Mouse (Mus musculus) layer of hippocampus, adult 8-10 months (tissue): ENCODE measurements around the gene Gapdhs. TPM values are rescaled to one million over a fixed set of nuclear protein-coding genes. Genes with fewer than 3 reads are reported as not detected.
A peak's percentile ranks its signal among the peaks of the same experiment; 100 is the strongest.
"Not testable (repeated sequence)": the region's sequence is repeated elsewhere in the genome, so short reads cannot be mapped to it uniquely, and the experiment has no call there.

Source experiments
- DNase-seq, 2 experiments: peaks; one replicate each; pipeline ENCODE4 v3.0.0; 2022; ENCODE audit warnings: low spot score in 2 of 2
- total RNA-seq, 4 experiments: library from RNA; stranded (reverse); gene quantifications; 2 replicates each; pipeline ENCODE4 v1.2.4; 2022

The Gapdhs gene
- total RNA-seq = not detected

DNA sequence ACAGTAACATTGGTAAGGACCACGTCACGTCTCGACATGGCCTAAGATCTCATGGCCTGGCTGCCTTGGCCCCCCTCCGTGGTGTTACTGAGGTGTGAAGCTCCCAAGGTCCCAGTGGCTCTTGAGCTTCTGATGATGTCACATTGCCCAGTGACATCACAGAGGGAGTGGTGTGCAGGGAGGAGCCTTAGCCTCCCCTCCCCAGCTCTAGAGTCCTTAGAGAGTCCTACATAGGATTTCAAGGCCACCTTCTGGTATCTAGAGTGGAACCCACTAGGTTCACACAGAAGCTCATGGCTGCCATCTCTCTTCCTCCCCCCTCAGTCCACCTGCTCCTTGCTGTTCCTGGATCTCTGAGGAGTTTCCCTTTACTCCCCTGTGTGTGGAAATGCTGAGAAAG is at the start of gene Gapdhs:
TSS of gene Gapdhs (minus strand) at position 65 of the 400 bp plus-strand sequence.
- not testable (repeated sequence) for DNase-seq

DNA sequence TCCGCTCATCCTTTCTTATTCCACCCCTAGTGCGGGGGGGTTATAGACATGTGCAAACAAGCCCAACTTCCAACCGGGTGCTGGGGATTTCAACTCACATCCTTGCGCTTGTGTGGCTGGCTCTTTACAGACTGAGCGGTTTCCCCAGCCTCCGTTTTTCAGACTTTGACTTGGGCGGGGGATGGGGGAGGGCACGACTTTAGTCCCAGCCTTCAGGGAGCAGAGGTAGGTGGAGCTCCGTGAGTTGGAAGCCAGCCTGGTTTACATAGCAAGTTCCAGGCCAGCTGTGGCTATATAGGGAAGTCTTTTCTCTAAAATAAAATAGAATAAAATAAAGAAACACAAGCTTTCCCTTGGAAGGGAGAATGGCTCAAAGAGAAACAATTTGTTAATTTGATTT is 48.4 kb upstream of the Gapdhs start:
- no peak for DNase-seq

- DNase-seq = peak in 1 of 2 experiments; percentile 32
These were observed 46.7 kb upstream of the Gapdhs start for GRCm38 (mm10) chr7:30790141-30790540.

- DNase-seq = no peak
These were observed 44.0 kb upstream of the Gapdhs start, which contains the start of gene Krtdap for GRCm38 (mm10) chr7:30787377-30788022. Gene Krtdap, plus strand, starts transcription at chr7:30787896.

DNA sequence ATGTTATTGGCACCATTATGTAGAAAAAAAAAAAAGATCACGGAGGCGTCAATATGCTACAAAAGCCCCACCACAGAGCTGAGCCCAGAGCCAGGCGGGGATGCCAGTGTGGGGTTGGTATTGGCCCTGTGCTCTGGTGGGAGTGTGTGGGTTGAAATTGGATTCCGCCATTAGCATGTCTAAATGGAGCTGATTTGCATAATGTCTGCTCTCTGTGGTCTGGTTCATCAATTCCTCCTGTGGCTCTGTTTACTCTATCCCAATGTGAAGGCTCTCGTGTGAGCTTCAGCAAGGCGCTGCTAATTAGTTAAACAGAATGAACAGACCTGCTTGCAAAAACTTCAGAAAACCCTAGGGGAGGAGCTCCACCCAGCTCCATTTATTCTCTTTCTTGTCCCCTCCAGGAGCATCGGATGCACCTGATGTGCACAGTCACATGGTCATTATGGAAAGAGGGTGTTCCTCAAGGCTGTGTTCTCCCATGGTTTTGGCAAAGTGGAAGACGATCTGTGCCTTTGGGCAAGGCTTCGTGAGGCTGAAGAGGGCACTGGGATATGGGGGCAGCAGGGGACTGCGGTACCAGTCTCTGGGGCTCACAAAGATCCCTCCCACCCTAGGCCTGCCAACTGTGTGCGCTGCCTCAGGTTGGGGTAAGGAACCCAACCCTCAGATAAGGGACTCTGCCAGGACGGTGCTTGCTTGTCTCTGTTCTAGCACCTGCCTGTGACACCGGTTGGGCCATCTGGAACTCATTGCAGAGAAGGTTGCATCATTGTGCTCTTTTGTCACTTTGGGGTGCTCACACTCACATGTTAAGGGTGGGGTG is 42.5 kb upstream of the Gapdhs start:
- DNase-seq = peak; percentile 52 to 57

DNA sequence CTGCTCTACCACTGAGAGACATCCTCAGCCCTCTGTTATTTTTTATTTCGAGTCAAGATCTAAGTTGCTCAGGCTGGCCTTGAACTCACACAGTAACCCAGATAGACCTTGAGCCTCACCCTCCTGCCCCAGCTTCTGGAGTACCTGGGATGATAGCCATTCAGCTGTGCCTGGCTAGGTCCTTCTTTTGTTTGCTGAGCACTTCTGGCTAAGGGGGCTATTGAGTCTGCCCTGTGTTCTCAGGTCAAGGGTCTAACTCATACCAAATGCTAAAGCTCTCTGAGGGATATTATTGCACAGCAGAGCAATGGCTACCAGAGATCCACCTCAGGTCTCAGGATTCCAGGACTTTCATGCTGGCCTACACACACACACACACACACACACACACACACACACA is 41.7 kb upstream of the Gapdhs start:
- DNase-seq = no peak

DNA sequence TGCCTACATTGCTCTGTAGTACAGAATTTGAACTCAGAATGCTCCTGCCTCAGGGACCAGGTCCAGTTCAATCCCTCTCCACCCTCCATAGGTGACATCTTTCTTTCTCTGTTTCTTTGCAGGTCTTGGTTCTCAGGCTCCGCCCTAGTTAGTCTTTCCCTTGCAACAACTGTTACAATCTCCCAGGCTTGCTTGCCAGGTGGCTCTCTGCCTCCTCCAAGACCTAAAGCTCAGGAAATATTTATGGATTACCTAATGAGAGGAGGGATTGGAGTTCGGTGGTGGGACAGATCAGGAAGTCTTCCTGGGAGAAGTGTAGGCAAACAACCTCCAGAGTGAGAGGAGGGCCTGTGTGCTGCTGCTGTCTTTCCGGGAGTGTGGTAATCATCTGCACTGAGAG is 39.2 kb upstream of the Gapdhs start:
- no peak for DNase-seq

DNA sequence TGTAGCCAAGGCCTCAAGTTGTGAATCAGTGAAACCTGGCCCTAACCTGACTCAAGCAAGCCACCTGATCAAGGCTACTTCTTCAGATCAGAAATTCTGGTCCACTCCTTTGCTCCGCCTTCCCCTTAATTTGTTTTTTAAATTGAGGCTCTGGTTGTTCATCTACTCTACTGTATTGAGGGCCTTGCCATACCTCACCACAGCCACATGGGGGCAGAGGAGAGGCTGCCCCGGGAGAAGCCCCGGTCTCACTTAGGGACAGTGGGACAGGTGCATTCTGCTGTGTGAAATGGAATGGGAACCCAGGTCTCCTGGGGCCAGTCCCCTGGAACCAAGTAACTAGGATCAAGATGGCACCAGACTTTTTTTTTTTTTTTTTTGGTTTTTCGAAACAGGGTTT is 38.3 kb upstream of the Gapdhs start:
- DNase-seq = no peak

GRCm38 (mm10) chr7:30777911-30778310 is 34.4 kb upstream of the Gapdhs start:
- no peak for DNase-seq

DNA sequence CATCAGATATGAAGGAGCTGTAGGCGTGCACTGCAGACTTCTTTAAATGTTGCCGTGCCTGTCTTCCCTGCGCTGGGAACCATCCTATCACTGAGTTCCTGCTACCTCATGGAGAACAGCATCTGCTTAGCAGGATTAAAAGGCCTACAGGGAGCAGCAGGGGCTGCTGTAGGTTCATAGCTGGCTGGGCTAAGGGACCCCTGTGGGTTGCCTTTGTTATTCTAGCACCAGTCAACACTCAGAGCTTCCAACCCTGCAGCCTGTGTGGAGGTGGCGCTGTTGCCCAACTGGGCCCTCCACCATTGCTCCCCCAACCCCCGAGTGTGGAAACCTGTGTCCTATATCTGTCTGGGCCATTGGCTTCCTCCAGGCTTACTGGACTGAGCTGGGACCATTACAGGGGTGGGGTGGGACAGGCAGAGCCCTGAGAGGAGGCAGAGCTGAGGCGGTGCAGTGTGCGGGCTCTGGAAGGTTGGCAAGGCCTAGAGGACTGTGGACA is 33.6 kb upstream of the Gapdhs start:
- no peak for DNase-seq

DNA sequence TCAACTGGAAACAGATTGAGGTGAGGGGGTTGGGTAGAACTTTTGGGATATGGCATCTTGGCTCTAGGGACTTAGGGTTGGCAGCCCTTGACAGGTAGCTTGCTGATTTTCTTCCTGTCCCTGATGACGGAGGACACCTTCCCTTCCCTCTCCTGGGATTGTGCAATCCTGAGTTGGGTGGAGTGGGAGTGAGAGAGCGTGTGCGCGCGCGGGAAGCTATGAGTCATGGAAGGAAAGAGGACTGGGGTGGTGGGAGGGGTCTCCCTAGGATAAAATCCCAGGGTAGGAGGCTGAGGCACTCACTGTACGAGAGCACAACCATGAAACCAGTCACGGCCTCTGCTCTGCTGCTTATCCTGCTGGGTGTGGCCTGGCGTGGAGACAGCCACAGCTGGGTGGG is 32.6 kb upstream of the Gapdhs start:
- DNase-seq = no peak

- DNase-seq = no peak
These were observed 25.8 kb upstream of the Gapdhs start for GRCm38 (mm10) chr7:30769236-30769635.

GRCm38 (mm10) chr7:30766408-30766807 is 22.9 kb upstream of the Gapdhs start:
- DNase-seq = no peak

DNA sequence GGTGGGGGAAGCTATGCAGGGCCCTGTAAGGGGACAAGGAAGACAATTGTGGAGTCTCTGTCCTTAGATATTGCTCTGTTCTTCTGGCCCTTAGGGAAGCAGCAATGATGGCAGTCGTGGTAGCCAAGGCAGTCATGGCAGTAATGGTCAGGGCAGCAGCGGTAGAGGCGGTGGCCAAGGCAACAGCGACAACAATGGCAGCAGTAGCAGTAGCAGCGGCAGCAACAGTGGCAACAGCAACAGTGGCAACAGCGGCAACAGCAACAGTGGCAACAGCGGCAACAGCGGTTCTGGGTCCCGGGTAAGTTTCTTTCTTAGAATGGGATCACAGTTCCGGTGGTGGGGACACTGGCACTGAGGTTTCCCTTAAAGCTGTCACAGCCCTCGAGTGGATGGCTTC is 21.7 kb upstream of the Gapdhs start:
- DNase-seq = no peak

GRCm38 (mm10) chr7:30763456-30763855 is 20.0 kb upstream of the Gapdhs start, which contains the start of gene Dmkn:
Gene Dmkn, plus strand, starts transcription at chr7:30763756.
- DNase-seq = no peak

GRCm38 (mm10) chr7:30761769-30762352 is 18.4 kb upstream of the Gapdhs start:
- DNase-seq = no peak

- DNase-seq = no peak
These were observed 15.4 kb upstream of the Gapdhs start for GRCm38 (mm10) chr7:30758853-30759252.

DNA sequence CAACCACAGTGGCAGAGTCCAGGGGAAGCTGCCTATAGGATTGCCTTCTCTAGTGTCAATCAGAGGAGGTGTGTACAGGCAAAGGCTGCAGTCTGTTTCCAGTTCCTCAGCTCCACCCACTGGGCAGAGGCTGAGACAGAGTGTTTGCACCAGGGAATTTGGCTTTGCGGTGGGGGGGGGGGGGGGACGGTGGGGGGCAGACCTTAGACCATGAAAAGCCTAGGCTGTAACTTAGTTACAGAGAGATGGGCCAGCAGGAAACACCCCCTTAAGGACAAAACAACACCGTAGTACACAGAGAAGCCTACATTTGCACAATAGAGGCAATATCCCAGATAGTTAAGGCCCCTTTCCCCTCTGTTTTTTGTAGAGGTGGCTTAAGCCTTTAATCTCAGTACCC is 13.5 kb upstream of the Gapdhs start:
- DNase-seq = no peak

DNA sequence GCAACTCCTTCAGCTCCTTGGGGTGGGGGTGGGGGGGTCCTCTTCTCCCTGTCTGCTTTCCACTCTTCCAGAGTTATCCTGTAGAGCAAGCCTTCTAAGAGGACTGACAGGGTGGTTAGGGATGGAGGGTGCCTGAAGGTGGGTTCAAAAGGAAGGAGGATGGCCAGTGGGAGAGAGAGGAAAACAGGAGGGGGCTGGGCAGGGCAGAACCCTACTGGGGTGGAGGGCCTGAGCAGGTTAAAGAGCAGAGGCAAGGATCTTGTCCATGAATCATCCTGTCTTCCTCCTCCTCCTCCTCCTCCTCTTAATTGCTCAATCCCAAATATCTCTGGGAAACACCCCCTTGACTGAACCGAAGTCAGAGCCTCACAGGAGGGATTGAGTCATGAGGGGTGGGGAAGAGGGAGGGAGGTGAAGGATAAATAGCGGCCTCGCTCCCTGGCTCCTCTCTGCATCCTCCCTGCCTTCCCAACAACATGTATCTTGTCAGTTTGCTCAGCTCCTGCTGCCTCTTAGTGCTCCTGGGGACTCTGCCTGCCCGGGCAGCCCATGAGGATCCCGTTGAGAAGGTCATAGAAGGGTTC is 7.7 kb upstream of the Gapdhs start, which contains the start of gene Sbsn:
TSS of gene Sbsn (plus strand) at position 386 of the 584 bp plus-strand sequence.
- DNase-seq = no peak

DNA sequence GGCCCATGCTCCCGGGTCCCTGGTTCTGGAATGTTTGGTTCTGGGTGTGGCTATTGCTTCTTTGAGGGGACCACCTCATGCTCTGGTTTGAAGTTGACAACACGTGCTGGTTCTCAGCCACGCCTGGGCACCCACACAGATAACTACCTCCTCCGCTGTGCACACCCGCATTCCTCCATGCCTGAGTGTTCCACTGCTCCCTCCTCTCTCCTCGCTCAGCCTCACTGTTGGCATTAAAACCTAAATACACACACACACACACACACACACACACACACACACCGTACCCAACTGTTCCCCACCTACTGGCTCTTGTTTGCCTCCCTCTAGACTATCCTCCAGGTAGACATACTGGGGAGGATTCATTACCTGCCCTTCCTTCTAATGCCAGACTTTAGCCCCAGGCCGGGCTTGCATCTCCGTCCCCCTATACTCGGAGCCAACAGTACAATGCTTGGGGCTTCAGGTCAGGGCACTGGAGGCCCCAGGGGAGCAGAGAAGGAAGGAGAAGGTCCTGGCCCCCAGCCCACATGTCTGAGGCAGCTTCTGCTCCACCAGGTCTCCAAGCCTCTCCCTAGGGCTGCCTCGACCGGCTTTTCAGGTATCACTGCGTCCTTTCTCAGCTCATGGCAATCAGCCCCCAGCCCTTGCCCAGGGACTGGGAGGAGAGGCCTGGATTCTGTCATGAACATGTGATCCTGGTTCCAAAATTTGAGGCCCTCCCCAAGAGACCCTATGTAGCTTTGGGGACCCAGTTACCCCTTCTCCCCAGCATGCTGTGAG is 6.5 kb upstream of the Gapdhs start:
- no peak for DNase-seq
